Mouse (Mus musculus) megakaryocyte, embryonic 14.5 days (primary cell): ENCODE measurements around the gene Sertm1. TPM values are rescaled to one million over a fixed set of nuclear protein-coding genes. Genes with fewer than 3 reads are reported as not detected.

Source experiments
- H3K27me3 ChIP-seq: replicated peaks from 2 replicates; pipeline ENCODE3; 2012; ENCODE audit warnings: inconsistent platforms
- H3K36me3 ChIP-seq: replicated peaks from 2 replicates; pipeline ENCODE3; 2012; ENCODE audit warnings: low read length, inconsistent platforms, mixed read lengths
- H3K4me1 ChIP-seq: 2 replicates; pipeline ENCODE4 v1.6.1; 2012; ENCODE audit warnings: inconsistent platforms
- H3K4me3 ChIP-seq: replicated peaks from 2 replicates; pipeline ENCODE3; 2012; ENCODE audit warnings: moderate library complexity, mild to moderate bottlenecking, inconsistent platforms
- H3K9me3 ChIP-seq: 2 replicates; pipeline ENCODE4 v1.6.1; 2012; ENCODE audit warnings: inconsistent platforms
- FLI1 ChIP-seq: IDR thresholded peaks from 2 replicates; pipeline ENCODE4 v1.6.1; 2012; ENCODE audit warnings: low read length, inconsistent platforms, mixed read lengths
- GATA1 ChIP-seq: IDR thresholded peaks from 3 replicates; pipeline ENCODE4 v1.6.1; 2012; ENCODE audit warnings: mixed read lengths, low read length, inconsistent platforms, borderline replicate concordance
- polyA plus RNA-seq: library from polyadenylated mRNA; stranded (reverse); fragments of >175 nt; gene quantifications from 2 replicates; pipeline ENCODE4 v1.2.3, GENCODE M21; 2012; ENCODE audit warnings: low replicate concordance; ENCODE audit not compliant: insufficient read depth

Gene Sertm1
- polyA plus RNA-seq, 1 experiment: not detected

- no peaks in the 10 kb centered on the region for H3K4me1 ChIP-seq
- no peaks in the 10 kb centered on the region for H3K36me3 ChIP-seq
- no peaks in the 10 kb centered on the region for H3K27me3 ChIP-seq
- peaks cover 6% of the 10 kb centered on the region for H3K9me3 ChIP-seq
- H3K4me3 ChIP-seq: no peak overlapping the region
- TF ChIP-seq FLI1 (no peak), GATA1 (no peak)
Measured at GRCm38 (mm10) chr3:54892218-54892617, 23.5 kb downstream of the Sertm1 start.

GRCm38 (mm10) chr3:54886501-54886900 is 29.2 kb downstream of the Sertm1 start:
- H3K27me3 ChIP-seq: no peaks in the 10 kb centered on the region
- no peaks in the 10 kb centered on the region for H3K36me3 ChIP-seq
- no peak overlapping the region for H3K4me3 ChIP-seq
- TF ChIP-seq GATA1 (no peak), FLI1 (no peak)
- H3K4me1 ChIP-seq: no peaks in the 10 kb centered on the region
- peaks cover 20% of the 10 kb centered on the region for H3K9me3 ChIP-seq

Other genes starting within 250 kb of the Sertm1 start
- gene Supt20, start 223.1 kb downstream of the Sertm1 start, polyA plus RNA-seq: 1.1 TPM in 1 of 2 replicates, not detected in the other
- gene Gm21958, start 201.5 kb downstream of the Sertm1 start, polyA plus RNA-seq: not detected in 2 replicates
- gene Exosc8, start 180.5 kb downstream of the Sertm1 start, polyA plus RNA-seq: 33.9 TPM in 1 of 2 replicates, not detected in the other
- 1.5 TPM in 1 of 2 replicates, not detected in the other for gene Alg5, start 180.3 kb downstream of the Sertm1 start, polyA plus RNA-seq
- not detected in 2 replicates for gene Smad9, start 160.3 kb downstream of the Sertm1 start, polyA plus RNA-seq
- gene Rfxap, start 108.1 kb downstream of the Sertm1 start, polyA plus RNA-seq: 20.0 and 126 TPM in 2 replicates
- gene Ccna1, start 139.6 kb upstream of the Sertm1 start, polyA plus RNA-seq: not detected in 2 replicates
- gene Spg20, start 196.2 kb upstream of the Sertm1 start, polyA plus RNA-seq: 2.8 and 3.4 TPM in 2 replicates
- not detected in 2 replicates for gene Ccdc169, start 221.5 kb upstream of the Sertm1 start, polyA plus RNA-seq